Mouse (Mus musculus) yolk sac, embryonic 10.5 days (tissue): ENCODE measurements at regions not wholly inside any gene's neighbourhood (a gene's known extent, or its start where the extent isn't known, plus 50 kb on each side); places are given as distances from the start of the nearest gene placed in this dataset.
"Not testable (repeated sequence)": the region's sequence is repeated elsewhere in the genome, so short reads cannot be mapped to it uniquely, and the experiment has no call there.

Experiments used
- DNase-seq: peaks from one replicate; pipeline ENCODE4 v3.0.0-alpha.2; 2017; ENCODE audit warnings: low spot score

DNA sequence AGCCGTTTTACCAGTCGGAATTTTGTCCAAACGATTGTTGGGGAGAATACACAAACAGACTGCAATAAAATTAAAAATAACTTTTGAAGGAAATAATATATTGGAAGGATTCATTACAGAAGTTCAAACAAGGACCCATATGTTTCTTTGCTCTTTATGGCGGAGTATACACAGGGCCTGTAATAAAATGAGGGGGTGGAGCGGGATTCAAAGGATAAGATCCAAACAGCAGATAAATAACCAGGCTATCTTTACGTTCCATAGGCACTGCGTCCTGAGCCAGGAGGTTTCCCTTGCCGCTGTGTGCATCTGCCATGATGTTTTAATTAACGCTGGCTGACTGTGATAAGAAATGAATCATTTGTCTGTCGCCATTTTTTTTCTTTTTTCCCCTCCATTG is 490.6 kb upstream of the Sall1 start:
- no peak for DNase-seq

DNA sequence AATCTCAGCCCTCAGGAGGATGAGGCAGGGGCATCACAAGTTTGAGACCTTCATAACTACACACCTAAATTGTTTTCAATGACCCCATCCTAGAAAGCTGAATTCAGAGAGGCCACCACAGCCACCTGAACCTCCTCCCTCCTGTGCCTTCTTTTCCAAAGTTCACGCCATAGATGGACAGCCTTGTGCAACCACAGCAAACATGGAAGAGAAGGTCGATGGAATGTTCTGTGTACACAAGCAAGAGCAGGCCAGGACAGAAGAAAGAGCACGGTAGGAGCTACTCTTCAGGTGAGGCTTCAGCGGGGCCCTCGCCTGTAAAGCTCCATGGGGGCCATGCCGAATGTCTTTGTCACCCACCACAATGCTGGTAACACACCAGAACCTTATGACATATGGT is 481.1 kb upstream of the Sall1 start:
- DNase-seq = no peak

DNA sequence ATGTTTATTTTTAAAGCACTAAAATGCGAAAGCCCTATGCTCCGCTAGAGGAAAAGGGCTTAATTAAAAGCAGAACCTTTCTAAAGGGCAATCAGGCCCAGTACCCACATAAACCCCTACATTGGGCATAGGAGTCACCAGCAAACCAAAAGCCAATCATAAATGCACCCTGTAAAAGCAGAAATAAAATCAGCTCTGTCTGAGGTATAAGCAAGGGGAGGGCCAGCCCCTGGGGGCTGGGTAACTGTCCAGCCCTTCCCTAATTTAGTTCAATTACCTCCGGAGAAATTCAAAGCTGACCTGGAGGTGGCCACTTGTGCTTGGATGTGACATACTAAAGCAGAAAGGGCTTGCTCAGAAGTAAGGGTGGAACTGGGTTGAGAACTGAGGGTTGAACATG is 479.4 kb upstream of the Sall1 start:
- DNase-seq = no peak

DNA sequence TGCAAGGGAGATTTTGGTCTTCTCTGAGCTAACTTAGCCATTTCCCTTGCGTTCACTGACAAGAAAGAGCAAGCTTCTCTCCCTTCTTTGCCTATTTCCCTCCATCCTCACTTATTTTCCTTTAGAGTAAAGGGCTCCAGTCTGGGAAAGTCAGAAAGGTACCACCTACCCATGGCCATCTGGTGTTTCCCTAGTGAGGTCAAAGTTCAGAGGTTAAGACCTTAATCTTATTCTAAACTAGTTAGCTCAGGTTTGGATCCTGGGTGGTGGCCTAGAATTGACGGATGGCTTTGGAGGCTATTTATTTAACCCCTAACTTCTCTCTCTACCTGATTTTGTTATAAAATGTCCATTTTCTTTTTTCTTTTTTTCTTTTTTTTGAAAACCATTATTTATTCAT is 472.6 kb upstream of the Sall1 start:
- DNase-seq = peak; percentile 25

DNA sequence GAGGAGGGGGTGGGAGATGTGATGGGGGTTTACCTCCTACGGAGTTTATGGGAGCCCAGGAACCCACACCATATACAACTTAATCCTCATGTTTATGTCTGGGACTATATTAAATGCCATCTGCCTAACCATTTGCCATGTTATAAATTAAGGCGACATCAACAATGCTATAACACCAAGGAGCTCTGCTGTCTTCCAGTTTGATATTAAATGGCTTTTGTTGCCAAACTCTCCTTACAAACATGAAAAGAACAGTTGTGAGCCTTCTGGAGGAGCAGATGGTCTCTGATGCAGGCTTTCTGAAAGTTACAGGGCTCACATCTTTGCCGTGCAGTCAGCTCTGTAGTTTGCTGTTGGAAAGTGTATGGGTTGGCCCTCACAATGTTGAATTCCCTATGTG is 470.3 kb upstream of the Sall1 start:
- DNase-seq = no peak

DNA sequence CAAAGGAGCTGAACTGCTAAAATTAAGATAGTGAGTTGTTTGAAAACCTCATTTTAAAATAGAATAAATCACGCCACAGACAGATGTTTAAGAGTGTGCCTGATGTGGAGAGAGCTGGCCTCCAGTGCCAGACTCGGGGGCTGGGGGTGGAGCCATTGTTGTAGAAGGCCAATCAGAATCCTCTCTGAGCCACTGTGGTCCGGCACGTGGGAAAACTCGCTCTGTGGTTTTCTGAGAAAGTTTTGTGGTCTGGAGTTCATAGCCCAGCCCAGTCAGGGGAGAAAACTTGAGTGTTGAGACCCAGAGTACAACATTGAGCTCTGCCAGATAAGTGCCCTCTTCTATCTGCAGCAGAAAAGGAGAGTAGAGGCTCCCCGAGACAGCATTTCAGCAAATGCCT is 463.7 kb upstream of the Sall1 start:
- DNase-seq = no peak

DNA sequence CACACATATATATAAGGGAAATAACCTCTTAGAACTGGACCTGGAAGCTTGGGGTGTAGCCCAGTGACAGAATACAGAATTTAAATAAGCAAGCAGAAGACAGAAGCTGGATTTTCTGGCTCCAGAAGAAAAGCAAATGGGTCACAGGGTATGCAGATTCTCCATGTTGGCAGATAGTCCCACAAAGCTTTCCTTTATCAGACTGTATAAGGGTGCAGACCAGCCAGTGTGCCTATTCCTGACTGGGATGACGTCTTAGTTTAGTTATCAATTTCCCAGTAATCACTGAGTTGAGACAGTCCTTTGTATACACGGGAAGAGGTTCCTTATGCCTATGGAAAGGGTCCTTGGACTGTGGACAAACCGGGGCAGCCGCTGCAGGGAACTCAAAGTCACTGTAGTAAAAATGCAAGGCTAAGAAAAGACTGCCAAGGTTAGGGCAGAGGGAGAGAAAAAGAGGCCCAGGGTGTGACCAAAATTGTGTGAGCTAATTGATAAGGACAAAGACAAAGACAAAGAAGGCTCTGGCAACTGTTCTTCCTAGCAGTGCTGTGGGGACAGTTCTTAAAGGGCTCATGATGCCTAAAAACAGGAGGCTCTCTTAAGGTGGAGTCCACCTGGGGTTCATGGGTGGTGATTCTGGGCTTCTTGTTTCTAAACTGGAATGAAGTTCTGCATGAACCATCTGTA is 459.7 kb upstream of the Sall1 start:
- DNase-seq = no peak

DNA sequence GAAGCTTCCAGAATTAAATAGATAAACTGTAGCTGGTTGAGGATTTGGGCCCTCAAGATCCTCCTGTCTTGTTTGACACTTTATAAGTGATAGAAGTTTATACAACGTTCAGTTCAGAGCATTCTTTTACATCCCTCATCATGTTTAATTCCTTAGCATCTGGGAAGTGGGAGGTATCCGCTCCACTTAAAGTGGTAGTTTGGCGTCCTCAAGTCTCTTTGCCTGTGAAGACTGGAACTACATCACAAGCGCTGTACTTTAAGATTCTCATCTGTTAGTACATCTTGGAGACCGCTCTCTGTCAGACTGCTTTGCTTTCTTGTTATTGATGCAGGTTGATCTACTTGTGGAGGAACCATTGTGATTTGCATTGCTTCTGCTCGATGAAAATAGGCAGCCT is 459.1 kb upstream of the Sall1 start:
- no peak for DNase-seq

DNA sequence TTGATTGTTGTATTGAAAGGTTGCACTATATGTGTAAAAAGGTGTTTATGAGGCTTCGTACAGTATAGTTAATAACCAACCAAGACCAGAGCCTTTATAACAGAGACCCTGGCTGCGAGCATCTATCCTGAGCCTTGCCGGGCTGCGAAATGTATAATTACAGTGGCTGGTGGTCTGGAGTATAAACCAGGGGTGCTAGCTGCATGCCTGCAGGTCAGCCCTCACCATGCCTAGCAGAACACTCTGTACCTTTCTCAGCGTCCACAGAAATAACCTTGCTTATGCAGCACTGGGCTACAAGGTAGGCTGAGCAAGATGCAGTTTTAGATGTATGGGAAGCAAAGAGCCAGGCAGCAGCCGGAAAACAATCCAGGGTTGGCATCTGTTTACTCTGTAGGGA is 457.8 kb upstream of the Sall1 start:
- no peak for DNase-seq

DNA sequence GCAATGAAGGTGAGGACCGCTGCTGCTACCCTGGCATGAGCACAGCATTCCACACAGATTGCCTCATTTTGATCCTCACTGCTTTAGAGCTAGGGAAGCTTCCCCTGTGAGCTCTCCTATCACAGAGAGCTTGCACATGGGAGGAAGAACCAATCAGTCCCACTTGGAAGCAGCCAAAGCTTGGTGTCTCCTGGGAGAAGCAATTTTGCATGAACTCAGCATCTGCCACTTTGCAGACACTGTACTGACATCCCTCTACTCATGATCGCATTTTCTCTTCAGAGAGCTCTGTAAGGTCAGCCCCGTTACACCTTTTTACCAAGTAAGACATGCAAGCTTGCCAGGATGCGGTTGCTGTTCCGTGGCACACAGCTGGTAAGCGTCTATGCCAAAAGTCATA is 455.9 kb upstream of the Sall1 start:
- no peak for DNase-seq

DNA sequence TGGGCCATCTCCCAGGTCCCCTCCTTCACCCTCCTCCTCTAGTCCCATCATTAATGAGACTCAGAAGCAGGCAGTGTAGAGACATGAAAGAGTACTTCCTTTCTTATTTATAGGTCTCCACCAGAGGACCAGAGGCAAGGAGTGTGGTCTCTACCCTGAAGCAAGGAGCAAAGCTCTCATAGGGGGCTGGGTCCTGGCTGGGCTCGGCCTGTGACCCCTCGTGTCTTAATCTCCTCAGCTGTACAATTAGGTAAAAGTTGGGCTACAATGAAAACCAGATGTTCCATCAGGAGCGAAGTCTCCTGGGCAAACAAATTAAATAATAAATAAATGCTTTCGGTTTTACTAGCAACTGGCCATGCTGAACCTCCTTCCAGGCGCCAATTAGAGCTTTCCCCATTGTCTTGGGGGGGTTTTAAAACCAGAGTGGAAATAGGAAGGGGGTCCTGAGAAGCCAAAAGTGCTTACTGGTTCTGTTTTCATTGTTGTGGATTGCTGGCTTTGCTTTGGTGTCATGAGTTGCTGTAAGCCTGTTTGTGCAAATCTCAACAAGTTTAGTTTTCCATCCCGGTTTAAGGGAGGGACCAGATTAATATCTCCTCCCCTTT is 454.2 kb upstream of the Sall1 start:
- DNase-seq = no peak

DNA sequence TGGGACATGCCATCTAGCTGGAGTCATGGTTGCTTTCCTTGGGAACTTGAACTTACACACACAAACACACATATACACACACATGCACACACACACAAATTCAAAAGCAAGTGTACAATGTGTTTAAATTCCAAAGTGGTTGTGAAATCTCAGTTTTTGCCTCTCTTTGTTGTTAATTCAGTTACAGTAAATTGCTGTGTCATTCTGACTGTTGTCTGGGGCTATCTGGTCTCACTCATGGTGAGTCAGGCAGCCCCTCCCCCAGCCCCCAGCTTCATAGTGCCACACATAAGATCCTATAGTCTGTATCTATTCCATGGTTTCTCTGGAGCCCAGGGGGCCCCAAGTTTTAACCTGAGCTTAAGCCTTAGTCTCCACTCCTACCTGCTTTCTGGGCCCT is 448.4 kb upstream of the Sall1 start:
- no peak for DNase-seq

DNA sequence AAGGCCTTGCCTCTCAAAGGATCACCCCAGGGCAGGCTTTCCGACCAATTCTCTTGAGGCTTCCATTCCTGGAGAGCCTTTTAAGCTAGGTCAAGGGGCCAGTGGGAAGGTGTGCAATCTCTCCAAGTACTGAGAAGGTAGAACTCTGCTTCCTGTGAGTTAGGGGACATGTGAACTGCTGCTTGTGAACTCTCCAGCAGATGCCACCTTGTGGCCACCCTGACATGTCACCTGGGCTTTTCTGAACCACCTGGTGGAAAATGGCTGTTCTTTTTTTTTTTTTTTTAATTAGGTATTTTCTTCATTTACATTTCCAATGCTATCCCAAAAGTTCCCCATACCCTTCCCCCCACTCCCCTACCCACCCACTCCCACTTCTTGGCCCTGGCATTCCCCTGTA is 438.5 kb upstream of the Sall1 start:
- not testable (repeated sequence) for DNase-seq

DNA sequence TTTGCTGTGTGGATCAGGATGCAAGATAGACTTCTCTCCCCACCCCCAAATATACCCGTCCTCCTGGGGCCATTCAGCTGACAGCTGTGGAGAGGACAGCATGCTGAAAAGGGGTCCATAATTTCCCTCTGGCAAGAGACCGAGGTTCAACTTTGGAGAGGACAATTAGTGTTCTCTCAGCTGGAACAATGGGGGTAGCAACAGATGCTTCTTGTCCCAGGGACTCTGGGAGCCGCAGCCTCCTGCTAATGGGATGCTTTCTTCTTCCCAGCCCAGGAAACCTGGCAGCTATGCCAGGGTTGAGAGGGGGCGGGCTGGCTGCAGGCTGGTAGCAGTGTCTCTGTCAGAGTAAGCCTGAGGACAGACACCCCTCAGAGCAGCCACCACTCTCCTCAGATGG is 433.0 kb upstream of the Sall1 start:
- DNase-seq = no peak

DNA sequence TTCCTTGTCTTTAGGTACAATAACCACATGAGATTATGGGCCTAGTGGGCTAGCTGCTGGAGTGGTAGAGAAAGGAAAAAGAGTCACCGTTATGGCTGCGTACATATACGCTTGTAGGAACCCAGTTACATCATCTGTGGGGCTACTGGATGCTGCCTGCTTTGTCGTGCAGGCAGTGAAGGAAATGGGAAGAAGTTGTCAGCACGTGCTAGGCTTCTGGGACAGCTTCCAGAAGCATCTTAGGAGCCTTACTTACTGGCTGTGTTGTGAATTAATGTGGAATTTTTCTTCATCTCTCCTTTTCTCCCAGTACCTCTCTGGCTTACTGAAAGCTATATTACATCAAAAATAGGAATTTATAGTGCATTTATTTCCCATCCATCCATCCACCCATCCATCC is 427.2 kb upstream of the Sall1 start:
- no peak for DNase-seq

DNA sequence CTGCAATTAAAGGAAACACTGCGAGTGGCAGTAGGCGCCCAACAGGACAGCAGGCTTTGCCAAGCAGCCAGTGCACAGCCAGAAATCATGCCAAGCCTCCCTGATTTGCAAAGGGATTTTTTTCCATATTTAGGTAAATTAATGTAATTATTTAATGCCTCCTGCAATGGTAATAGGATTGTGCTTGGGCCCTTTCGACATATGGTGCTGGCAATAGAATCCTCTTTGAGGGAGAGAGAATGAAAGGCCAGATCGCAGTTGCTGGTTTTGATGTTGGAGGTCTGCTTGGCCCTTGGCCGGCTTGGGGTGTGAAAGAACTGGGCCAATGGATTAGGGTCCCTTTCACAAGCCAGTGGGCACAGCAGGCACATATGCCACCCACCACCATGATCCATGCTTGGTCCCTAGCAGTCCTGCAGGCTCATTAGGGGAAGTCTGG is 424.8 kb upstream of the Sall1 start:
- no peak for DNase-seq

DNA sequence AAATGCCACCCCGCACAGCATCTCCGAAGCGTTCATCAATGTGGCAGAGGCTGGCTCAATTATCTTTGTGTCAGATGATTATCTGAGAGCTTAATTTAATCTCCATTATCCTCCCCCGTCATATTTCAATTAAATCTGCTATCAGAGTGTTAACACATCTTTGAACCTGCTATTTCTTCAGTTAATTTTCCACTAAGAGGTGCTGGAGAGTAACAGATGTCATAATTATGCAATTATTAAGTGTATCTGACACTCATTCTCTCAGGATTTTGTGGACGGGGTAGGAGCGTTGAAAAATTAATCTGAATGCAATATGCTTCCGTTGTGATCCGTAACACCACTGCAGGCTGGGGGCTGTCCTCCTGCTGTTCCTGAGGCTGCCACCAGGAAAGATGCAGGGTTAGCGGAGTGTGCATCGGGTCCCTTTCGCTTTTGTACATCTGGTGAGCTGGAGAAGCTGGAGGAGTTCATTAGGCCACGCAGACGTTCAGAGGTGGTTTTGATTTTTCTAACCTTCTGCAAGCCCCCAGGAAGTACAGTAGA is 421.3 kb upstream of the Sall1 start:
- DNase-seq = no peak

DNA sequence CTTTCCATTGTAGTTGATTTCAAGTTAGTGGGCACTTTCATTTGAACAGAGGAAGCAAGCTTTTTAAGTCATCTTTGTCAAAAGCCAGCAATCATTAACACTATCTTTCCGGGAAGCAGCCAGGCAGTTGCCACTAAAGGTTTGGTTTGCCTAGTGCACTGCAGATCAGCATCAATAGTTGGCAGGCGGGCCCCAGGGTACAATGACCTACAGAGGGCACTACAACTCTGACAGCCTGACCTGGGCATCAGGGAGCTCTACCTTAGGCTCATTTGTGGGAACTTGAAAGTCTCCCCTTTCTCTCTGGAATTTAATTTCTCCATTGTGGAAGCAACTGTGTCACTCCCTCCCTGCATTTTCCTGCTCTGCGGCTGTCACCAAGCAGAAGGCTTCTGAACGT is 412.6 kb upstream of the Sall1 start:
- no peak for DNase-seq

DNA sequence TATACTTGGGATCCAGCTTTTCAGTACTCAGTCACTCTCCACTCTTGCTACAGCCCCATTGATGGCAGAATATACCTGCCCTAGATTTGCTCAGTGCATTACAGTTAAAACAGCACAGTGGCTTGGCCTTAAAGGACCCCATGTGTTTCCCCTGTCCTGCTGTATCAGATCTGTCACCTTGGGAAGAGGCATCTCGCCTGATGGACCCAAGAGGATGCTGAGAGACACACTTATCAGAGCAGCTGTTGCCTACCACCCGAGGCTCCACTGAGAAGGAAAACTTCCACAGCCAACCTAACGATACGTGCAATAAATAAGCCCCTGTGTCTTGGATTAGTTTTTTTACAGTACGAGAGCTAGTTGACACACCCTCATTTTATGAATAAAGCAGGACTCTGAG is 411.8 kb upstream of the Sall1 start:
- DNase-seq = no peak

DNA sequence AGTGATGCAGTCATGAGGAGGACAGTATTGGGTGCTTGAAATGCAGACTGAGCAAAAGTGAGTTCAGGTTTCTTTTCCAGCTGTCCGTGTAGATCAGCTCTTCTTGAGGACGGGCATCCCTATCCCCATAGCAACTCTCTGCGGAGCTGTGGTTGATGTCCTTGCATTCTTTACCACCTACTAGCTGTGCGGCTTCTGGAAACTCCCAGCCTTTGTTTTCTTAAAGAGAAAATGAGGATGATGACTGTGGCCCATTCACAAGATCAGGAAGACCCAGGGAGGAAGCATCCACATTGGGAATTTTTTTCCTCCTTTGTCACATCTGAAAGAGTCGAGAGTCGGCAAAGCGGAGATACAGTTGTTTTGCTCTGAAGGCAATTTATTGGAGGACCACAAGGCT is 410.2 kb upstream of the Sall1 start:
- no peak for DNase-seq

DNA sequence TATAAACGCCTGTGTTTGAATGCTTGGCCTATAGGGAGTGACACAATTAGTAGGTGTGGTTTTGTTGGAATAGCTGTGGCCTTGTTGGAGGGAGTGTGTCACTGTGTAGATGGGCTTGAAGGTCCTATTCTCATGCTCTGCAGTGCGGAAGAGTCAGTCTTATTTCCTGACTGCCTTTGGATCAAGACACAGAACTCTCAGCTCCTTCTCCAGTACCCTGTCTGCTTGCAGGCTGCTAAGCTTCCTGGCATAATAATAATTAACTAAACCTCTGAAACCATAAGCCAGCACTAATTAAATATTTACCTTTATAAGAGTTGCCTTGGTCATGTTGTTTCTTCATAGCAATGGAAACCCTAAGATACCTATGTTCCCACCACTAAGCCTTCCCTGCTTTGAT is 409.8 kb upstream of the Sall1 start:
- no peak for DNase-seq

DNA sequence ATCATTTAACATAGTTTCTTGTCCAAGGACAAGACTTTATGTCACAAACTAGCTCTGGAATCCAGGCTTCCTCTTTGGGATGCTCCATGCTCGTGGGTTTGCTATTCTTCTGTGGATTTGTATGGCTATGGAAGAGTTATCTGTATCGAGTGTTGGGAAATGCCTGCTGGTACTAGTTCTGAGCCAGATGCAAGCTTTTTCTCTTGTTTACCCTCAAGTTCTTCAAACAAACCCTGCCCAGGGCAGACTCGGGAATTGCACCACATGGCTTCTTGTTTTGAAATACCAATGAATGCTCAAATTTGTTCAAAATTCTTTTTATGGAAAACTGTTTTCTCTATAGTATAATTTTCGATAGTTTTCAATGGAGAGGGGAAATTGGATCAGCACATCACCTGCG is 400.5 kb upstream of the Sall1 start:
- DNase-seq = no peak

DNA sequence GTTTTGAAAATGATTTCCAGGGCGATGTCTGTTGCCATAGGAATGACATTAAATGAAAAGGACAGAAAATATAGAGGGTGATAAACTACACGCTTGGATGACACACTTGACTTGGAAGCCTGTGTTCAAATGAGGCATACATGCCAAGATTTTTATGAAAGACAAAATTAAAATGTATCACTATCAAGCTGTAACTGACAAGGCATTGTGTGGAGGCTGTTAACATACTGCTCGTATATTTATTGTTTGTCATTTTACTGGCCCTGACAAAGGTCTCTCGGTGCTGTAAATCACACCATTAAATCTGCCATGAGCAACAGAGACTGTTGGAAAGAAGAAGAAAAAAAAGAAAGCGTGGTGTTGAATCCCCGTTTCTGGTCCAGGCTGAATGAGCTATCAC is 395.3 kb upstream of the Sall1 start:
- DNase-seq = no peak

DNA sequence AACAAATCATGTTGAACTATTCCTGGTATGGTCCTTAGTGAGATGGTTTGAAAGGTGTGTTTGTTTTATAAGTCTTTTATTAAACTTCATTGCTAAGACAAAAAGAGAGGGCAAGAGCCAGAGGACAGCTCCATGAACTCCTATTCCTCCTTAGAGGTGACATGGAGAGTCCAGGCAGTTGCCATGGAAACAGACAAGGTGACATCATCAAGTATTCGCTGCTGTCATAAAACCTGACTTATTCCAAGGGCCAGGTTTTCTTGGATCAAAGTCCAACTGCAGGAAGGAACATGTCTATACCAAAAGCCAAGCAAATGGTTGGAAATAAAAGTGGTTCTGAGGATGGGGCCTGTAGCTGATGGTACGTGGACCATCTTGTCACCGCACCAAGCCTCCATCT is 383.0 kb upstream of the Sall1 start:
- DNase-seq = no peak
